Mouse (Mus musculus): Measurements from ENCODE around the gene Ier5l.

The Ier5l gene

DNA sequence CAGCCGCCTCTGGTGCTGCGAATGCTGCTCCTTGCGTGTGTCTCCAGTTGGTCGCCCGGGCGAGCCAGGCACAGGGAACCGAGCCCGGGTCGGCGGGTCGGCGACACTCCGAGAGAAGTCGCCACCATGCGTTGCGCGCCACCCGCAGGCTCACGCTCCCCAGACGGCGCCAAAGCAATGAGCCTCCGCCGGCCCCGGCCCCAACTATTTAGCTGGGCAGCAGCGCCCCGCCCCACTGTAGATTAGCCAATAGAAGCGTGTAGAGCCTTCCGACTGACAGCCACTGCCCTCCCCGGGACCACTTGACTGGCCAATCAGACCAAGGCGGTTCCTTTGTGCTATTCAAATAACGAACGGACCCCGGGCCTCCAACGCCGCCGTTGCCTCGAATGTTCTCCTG, at the start of gene Ier5l:
Gene Ier5l, minus strand, starts transcription at position 181 of the 400 bp plus-strand sequence.
- DNase-seq (ENCODE audit: low spot score in 2 of 2), result peak; percentile 97 to 98

DNA sequence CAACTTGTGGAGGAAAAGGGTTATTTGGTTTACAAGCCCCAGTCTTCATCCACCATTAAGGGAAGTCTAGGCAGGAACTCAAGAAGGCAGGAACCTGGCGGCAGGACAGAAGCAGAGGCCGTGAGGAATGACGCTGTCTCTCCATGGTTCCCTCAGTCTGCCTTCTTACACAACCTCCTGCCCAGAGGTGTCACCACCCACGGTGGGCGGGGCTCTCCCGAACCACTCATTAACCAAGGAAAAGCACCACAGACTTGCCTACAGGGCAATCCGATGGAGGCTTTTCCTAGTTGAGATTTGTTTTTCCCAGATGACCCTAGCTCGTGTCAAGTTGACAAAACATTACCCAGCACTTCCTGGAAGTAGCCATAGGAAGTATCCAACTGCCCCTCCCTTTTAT, 49.7 kb upstream of the Ier5l start:
- DNase-seq (ENCODE audit: low spot score in 2 of 2), result no peak

DNA sequence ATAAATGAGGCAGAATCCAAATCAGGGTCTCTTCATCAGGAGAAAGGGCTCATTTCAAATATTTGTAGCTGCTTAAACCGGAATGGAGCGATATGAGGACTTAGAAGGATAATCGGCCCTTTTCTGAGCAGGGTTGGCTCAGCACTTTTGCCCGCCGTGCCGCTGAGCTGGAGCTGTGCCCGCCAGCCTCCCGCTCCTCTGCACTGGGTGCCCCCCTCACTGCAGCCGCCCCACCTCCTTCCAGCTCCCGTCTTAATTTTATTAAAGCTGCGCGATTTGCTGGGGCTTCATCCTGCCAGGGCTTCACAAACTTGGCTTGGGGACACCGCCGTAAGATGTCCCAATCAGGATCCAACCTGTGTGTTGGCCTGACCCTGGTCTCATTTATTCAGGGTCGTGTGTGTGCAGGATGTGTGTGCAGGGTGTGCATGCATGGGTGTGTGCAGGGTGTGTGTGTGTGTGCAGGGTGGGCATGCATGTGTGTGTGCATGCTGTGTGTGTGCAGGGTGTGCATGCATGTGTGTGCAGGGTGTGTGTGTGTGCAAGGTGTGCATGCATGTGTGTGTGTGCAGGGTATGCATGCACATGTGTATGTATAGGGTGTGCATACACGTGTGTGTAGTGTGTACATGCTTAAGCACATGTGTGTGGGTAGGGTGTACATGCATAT, 36.8 kb upstream of the Ier5l start:
- DNase-seq (ENCODE audit: low spot score in 2 of 2), result no peak

DNA sequence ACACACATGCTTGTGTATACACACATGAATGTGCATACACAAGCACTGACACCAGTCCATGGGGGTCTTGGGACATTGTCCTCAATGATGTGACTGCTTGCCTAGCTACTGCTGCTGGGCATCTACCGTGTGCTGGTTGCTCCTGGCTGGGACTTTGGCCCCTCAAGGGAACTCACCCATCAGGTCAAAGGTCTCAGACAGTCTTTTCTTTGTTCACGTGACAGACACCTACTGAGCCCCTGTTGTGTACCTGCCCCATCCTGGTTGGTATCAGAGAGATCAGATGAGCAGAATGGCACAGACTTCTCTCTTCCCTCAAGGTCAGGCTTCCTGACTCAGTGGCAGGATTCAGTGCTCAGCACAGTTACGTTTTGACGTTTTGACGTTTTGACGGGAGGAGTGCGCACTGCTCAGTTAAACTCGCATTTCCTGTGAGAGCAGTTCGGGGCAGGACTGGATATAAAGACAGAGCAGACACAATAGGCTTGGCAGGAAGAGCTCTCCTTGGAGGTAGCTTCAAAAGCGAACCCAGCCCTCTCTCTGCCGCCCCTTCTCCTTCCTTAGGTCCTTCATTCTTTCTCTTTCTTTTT, 33.2 kb upstream of the Ier5l start:
- DNase-seq (ENCODE audit: low spot score in 2 of 2), result no peak

DNA sequence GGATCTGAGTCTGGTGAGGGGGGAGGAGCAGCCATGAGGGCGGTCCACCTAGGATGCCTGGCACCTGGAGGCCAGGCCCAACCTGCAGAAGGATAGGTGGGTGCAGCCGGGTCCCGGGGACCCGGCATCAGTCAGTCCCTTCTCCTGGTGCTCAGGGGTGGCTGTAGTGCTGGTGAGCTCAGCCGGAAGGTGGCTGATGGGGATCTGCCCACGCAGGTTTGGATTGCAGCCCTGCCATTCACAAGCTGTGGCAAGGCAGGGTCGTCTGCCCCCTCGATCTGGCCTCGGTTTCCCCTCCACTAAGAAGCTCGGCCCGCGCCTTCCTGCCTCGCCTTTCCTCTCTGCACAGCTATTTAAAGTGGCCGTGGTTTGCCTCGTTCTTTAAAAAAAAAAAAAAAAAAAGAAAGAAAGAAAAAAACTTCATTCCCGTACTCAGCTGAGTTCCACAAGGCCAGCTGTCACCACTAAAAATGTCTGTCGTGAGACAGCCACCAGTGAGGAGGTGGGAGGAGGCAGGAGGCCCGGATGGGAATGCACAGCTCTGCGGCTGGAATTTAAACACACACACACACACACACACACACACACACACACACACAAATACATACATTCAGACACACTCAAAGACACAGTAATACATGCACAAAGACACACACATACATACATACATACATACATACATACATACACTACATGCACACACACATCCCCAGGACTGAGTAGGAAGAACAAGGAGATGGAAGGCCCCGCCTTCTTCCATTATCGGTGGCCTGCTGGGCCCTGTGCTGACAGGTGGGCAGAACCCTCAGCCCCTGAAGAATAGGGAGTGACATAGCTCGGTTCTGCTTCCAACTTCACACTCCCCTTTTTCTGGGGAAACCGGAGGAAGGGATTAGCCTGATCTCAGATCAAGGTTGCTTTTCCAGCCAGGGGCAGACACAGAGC, 29.9 kb upstream of the Ier5l start:
- peak; percentile 72 to 82 for DNase-seq (ENCODE audit: low spot score in 2 of 2)

DNA sequence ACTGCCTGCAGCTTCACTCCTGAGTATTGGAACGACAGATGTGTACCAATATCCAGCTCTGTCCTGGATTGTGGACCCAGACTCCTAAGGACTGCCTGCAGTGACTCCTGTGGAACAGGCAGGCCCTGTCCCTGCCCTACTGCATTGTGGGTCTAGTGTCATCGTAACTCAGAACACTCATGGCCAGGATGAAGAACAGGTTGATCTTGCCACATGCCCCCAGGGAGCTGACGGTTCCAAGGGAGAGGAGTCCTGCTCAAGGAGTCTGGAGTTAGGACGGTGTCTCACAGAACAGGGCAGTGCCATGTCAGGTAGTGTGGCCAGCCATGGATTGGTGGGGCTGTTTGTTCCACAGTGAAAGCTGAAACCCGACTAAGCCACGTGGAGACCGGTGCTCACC, 27.7 kb upstream of the Ier5l start:
- no peak for DNase-seq (ENCODE audit: low spot score in 2 of 2)

DNA sequence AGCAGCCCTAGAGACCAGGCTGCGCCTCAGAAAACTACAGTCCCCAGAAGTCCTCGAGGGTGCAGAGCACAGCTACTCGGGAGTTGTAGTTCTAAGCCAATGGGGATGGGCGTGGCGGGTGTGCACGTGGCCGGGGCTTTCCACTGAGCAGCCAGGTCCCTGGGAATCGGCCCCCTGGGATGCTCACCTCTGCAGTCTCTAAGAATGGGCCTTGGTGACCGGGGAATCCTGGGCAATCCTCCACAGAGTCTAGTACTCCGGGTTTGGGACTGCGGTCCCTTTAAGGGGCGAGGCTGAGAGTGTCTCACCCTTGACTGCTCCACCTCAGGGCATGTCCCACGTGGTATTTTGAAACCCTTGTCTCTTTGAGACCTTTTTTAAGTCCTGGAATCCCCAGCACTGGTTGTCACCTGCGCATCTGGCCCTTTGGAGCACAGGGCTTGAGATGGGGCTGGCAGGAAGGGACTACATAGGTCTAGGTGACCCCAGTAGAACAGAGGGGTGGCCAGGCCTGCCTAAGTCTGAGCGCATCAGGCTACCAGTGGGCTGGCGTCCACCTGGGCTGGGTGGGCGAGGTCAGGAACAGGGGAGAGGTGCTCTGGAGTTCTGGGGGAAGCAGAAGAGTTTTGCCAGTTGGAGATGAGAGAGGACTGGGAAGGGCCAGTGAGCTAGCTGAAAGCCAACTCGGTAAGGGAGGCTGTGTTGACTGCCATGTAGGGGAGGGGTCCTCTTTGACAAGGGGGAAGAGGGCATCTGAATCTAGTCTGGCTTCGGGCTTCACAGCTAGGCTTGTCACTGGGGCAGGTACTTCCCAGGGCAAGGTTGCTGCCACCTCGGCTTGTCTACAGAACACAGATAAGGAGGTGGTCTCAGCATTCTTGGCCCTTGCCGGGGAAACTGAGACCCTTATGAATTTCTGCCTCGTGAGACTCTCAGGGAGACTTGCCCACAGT, 22.2 kb upstream of the Ier5l start:
- peak; percentile 58 to 67 for DNase-seq (ENCODE audit: low spot score in 2 of 2)

DNA sequence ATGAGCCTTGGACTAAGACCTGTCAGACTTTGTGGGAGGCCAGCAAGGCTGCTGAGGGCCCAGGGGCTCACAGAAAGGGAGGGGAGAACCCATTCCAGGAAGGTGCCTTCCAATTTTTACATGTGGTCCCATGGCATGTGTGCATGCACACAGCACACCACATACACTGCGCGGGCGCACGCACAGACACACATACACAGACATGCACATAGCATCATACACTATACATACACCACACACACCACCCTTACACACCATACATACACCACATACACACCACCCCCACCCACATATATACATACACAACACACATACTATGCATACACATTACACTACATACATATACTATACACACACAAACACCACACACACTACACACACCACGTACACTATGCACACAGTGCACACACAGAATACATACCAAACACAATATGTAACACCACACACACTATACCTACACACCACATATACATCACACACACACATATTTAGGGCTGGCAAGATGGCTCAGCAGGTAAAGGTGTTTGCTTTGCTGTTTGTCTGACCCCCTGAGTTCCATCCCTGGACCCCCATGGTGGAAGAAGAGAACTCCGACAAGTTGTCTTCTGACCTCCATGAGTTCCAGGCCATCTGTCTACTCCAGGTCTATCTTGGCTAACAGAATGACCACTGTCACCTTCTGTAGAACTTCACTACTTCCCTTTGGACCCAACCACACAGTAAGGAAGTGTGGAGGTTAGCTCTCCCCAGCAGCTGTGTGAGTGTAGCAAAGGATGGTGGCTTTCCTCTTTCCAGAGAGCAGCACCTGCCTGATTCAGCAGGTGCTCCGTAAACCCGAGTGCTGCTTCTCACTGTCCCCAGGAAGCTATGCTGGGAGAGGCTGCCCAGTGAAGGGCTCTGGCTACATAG, 21.2 kb upstream of the Ier5l start:
- no peak for DNase-seq (ENCODE audit: low spot score in 2 of 2)

DNA sequence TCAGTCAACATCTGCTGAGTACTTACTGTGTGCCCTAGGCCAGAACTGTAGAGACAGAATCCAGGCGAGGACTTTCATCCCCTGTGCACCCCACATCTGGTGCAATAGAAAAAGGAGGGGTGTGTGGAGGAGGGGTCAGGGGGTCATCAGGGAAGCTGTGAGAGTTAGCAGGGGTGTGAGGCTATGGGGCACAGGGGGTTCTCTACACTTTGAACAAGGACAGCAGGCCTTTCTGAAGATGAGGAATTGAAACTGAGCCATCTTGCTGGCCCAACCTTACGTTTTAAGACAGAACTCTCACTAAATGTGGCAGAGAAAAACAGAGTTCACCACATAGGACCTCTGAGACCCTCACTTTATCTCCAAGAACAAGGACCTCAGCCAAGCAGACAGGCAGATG, 16.4 kb upstream of the Ier5l start:
- DNase-seq (ENCODE audit: low spot score in 2 of 2), result no peak

DNA sequence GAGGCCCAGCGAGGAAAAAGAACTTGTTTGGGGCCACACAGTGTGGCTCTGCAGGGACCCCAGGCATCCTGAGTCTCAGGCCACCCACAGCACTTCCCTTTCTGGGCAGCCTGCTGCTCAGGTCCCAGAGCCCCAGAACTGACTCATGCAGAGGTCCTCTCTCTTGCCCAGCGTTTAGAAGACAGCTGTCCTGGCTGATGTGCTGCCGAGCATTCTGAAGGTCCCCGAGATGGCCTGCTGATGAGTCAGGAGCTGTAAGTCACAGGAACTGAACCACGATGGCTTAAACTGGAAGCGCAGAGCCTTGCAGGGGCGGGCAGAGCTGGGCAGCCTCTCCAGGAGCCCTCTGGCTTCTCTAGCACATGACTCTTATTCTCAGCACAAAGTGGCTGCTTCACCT, 13.6 kb upstream of the Ier5l start:
- DNase-seq (ENCODE audit: low spot score in 2 of 2), result no peak

DNA sequence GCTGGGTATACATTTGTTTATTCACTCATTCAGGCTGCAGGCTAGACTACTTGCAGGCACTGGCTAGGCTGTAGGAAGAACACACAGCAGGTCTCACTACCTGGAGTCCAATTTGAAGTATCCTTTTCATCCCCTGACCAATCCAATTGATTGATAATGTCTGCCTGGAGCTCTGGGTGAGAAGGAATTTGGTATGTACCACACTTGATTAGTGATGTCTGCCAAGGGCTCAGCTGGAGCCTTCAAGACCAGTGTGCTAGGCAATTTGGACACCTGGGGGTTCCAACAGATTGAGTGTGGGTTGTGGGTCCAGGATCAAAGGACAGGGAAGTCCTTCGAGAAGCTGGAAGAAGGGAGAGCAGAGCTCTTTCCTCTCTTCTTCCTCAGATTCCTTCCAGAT, 4.5 kb upstream of the Ier5l start:
- no peak for DNase-seq (ENCODE audit: low spot score in 2 of 2)

DNA sequence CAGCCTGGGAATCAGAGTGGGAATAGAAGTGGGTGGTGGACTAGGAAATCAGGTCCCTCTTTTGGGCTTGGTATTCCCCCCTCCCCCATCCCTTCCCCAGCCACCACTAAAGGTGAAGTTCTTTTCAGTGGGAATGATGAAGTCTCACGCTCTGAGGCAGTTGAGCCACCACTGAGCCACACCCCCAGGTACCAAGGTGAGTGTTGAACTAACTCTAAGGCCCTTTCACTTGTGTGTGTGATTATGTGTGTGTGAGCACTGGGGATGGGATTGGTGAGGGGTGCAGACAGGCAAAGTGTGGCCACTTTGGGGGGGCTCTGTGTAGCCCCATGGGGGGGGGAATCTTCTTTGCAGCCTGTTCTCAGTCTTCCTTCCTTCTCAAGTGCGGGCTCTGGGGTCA, 2.2 kb upstream of the Ier5l start:
- no peak for DNase-seq (ENCODE audit: low spot score in 2 of 2)

DNA sequence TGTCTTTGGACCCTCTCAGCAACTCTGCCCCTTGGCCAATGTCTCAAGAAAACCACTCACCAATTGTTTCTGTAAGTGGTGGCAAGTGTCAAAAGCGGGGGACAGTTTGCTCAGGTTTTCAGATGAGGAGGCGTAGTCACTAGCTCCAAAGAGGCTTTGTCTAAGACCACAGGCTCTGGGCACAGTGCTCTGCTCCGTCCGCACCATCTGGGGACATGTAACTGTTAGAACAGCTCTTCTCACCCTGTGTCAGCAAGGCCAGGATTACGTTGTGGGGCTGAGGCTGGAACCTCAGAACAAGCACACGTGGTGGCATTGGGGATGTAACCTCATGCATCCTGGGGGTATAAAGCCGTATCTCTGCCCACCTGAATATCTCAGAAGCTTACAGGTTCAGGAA, 1.4 kb upstream of the Ier5l start:
- no peak for DNase-seq (ENCODE audit: low spot score in 2 of 2)

DNA sequence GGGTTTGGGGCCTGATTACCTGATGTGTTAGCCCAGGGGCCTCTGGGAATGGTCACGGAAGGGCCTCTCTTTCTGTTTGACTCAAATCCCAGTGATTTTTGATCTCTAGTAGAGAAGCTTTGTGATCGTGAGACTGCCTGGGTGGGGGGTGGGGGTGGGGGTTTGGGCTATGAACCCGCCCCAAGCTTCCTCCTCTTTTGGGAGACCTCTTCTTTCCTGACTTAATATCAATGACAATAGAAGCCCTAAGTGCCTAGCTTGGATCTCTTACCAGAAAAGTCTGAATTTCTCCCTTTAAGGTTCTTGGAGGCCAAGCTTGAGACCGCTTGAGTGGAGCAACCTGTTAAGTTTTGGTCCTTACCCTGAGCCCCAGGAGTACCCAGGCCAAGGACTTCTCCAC, 757 bp upstream of the Ier5l start:
- DNase-seq (ENCODE audit: low spot score in 2 of 2), result no peak

DNA sequence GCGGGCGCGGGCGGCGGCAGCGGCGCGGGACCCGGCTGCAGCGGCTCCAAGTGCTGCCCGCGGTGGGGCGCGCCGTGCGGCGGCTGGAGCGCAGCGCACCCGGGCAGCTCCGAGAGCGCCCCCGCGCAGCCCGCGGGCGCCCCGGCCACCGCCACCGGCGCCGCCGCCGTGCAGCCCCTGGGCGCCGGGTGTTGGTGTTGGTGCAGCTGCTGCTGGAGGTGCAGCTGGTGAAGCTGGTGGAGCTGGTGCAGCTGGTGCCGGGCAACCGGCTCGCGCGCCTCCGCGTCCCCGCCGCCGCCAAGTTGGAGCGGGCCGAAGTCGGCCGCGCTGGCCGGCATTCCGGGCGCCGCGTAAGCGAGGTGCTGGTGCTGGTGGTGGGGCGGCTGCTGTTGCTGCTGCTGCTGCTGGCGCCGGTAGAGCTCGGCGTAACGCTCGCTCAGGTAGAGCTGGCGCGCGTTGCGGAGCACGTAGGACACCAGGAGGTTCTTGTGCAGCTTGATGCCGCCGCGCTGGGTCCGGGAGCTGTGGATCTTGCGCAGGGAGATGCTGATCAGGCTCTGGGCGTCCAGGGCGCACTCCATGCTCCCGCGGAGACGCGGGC, 488 bp downstream of the Ier5l start:
- DNase-seq (ENCODE audit: low spot score in 2 of 2), result no peak

DNA sequence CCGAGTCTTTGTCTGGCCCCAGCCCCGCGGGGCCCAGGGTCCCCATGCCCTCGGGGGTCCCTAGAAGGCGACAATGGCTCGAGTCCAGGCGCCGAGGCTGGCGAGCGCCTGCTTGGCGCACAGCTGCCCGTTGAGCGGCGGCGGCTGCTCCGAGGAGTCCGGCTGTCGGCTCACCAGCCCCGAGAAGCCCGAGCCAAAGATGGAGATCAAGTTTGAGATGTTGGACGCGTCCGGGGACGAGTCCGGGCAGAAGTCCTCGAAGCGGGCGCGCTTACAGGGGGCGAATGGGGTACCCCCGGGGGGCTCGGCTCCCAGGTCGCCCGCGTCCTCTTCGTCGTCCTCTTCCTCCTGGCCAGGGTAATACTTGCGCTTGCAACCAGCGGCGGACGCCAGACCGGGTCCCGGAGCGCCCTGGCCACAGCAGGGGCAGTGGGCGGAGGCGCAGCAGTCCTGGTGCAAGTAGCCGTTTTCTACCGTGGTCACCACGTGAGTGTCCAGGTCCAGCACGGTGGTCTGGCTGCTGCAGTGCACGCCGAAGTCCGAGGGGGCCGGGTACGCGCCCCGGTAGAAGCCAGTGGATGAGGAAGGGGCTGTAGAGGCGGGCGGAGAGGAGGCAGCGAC, 1.2 kb downstream of the Ier5l start:
- DNase-seq (ENCODE audit: low spot score in 2 of 2), result peak in 1 of 2 experiments; percentile 45

DNA sequence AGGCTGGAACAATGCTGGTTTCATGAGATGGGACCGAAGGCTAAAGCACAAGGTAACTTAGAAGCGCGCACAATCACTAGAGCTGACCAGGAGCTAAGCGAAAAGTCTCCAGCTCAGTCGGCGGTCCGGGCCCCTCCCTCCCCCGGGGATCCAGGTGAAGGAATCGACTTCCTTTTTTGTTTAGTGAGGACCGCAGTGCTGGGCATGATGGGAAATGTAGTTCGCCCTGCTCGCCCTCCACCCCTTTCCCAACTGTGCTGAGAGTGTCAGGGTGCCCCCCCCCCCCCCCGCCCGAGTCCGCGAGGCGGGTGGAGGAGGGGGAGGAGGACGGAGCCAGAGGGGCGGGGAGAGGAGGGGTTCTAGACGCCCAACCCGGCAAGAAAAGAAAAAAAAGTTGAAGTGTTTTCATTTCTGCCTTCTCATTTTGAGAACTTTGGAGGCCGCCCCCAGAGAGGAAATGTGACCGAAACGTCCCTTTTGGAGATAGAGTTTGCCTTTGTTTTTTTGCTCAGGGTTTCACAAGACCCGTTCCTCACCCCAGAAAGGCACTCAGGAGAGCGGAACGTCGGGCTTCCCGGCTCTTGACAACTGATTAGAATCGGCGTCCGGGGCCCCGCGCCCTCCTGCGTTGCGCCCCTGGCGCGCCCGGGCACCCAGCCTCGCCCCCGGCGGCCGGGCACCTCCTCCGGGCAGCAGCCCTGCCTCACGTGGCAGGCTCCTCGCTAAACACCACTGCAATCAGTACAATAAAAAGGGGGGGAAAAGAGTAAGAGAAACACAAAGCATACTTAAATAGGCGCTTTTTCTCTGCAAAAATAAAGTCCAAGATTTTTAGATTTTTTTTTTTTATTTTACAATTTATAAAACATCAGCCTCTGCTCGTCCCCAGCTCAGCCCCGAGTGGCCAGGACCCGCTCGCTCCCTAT, 2.0 kb downstream of the Ier5l start:
- DNase-seq (ENCODE audit: low spot score in 2 of 2), result peak; percentile 69 to 76

DNA sequence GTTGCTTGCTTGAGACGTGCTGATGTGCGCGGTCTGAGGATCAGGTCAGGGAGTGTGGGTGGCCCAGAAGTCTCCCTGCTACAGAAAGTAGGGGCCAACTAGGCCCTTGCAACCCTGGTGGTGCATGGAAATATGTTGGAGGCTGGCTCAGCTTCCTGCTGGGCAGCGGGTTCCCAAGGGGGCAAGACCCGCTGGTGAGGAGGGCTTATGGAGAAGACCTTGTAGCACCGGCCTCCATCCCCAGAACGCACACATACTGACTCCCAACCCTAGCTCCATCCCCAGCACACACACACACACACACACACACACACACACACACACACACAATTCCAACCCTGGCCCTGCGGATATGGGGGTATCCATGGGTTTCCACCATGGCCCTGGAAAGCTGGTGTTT, 3.0 kb downstream of the Ier5l start:
- no peak for DNase-seq (ENCODE audit: low spot score in 2 of 2)

All from frontal cortex, postnatal 36 days (tissue).